Mouse (Mus musculus) 3T3-L1 (cell line): Measurements from ENCODE around the gene Dctn2.
"Not testable (repeated sequence)": the region's sequence is repeated elsewhere in the genome, so short reads cannot be mapped to it uniquely, and the experiment has no call there.

Source experiments
- DNase-seq: peaks from one replicate; pipeline ENCODE4 v3.0.0-alpha.2; 2015; ENCODE audit warnings: low read depth, low spot score

Gene Dctn2

GRCm38 (mm10) chr10:127288800-127289572, 22.8 kb downstream of the Dctn2 start, which contains the start of gene Mbd6:
Gene Mbd6 (minus strand): TSS chr10:127289018.
- DNase-seq, result peak; percentile 87

- DNase-seq, result peak; percentile 87
These were observed 23.5 kb downstream of the Dctn2 start for GRCm38 (mm10) chr10:127289573-127290191.

GRCm38 (mm10) chr10:127290307-127290929, 24.2 kb downstream of the Dctn2 start:
- DNase-seq, result peak; percentile 100

- DNase-seq, result no peak
These were observed 25.0 kb downstream of the Dctn2 start for GRCm38 (mm10) chr10:127290930-127291880.

GRCm38 (mm10) chr10:127291881-127292638, 25.9 kb downstream of the Dctn2 start:
- no peak for DNase-seq

- peak; percentile 34 for DNase-seq
These were observed 26.9 kb downstream of the Dctn2 start for GRCm38 (mm10) chr10:127292987-127293538.

GRCm38 (mm10) chr10:127293590-127294113, 27.5 kb downstream of the Dctn2 start:
- no peak for DNase-seq

- DNase-seq, result no peak
These were observed 28.8 kb downstream of the Dctn2 start for GRCm38 (mm10) chr10:127294895-127295510.

GRCm38 (mm10) chr10:127295986-127296794, 30.0 kb downstream of the Dctn2 start:
- no peak for DNase-seq

- no peak for DNase-seq
These were observed 31.1 kb downstream of the Dctn2 start for GRCm38 (mm10) chr10:127297015-127297871.

GRCm38 (mm10) chr10:127300361-127300760, 34.2 kb downstream of the Dctn2 start:
- DNase-seq, result no peak

- no peak for DNase-seq
These were observed 37.0 kb downstream of the Dctn2 start for GRCm38 (mm10) chr10:127303136-127303535.

- not testable (repeated sequence) for DNase-seq
These were observed 43.0 kb downstream of the Dctn2 start for GRCm38 (mm10) chr10:127309167-127309566.

- peak; percentile 90 for DNase-seq
These were observed 44.6 kb downstream of the Dctn2 start for GRCm38 (mm10) chr10:127310523-127311475.

GRCm38 (mm10) chr10:127311476-127312355, 45.5 kb downstream of the Dctn2 start, which contains the start of gene Mars:
Gene Mars (minus strand): TSS chr10:127311786.
- peak; percentile 98 for DNase-seq

GRCm38 (mm10) chr10:127312356-127312676, 46.1 kb downstream of the Dctn2 start:
- peak; percentile 94 for DNase-seq
